Mouse (Mus musculus): Measurements from ENCODE around the gene Arid5b. TPM values are rescaled to one million over a fixed set of nuclear protein-coding genes. Genes with fewer than 3 reads are reported as not detected.

Gene Arid5b
- polyA plus RNA-seq, 1 experiment: not detected

- no peak for TF ChIP-seq GATA1 (IDR thresholded peaks at IDR 0.05; ENCODE audit: low read length)
Observed at GRCm38 (mm10) chr10:68097821-68098675, 180.5 kb downstream of the Arid5b start.

- no peak for TF ChIP-seq GATA1 (IDR thresholded peaks at IDR 0.05; ENCODE audit: low read length)
Observed at GRCm38 (mm10) chr10:68096395-68096794, 182.1 kb downstream of the Arid5b start.

GRCm38 (mm10) chr10:68095136-68095535 lies 183.4 kb downstream of the Arid5b start:
- no peak for TF ChIP-seq GATA1 (IDR thresholded peaks at IDR 0.05; ENCODE audit: low read length)

GRCm38 (mm10) chr10:68093496-68093895 lies 185.0 kb downstream of the Arid5b start:
- TF ChIP-seq GATA1 (IDR thresholded peaks at IDR 0.05; ENCODE audit: low read length): no peak

- no peak for TF ChIP-seq GATA1 (IDR thresholded peaks at IDR 0.05; ENCODE audit: low read length)
Observed at GRCm38 (mm10) chr10:68091840-68092239, 186.7 kb downstream of the Arid5b start.

- no peak for TF ChIP-seq GATA1 (IDR thresholded peaks at IDR 0.05; ENCODE audit: low read length)
Observed at GRCm38 (mm10) chr10:68091011-68091410, 187.5 kb downstream of the Arid5b start.

GRCm38 (mm10) chr10:68090544-68090943 lies 188.0 kb downstream of the Arid5b start:
- TF ChIP-seq GATA1 (IDR thresholded peaks at IDR 0.05; ENCODE audit: low read length): no peak

GRCm38 (mm10) chr10:68090197-68090535 lies 188.4 kb downstream of the Arid5b start:
- no peak for TF ChIP-seq GATA1 (IDR thresholded peaks at IDR 0.05; ENCODE audit: low read length)

GRCm38 (mm10) chr10:68089435-68090196 lies 188.9 kb downstream of the Arid5b start:
- no peak for TF ChIP-seq GATA1 (IDR thresholded peaks at IDR 0.05; ENCODE audit: low read length)

GRCm38 (mm10) chr10:68087722-68088121 lies 190.8 kb downstream of the Arid5b start:
- no peak for TF ChIP-seq GATA1 (IDR thresholded peaks at IDR 0.05; ENCODE audit: low read length)

GRCm38 (mm10) chr10:68086973-68087372 lies 191.6 kb downstream of the Arid5b start:
- TF ChIP-seq GATA1 (IDR thresholded peaks at IDR 0.05; ENCODE audit: low read length): no peak

GRCm38 (mm10) chr10:68085574-68085973 lies 193.0 kb downstream of the Arid5b start:
- TF ChIP-seq GATA1 (IDR thresholded peaks at IDR 0.05; ENCODE audit: low read length): no peak

- no peak for TF ChIP-seq GATA1 (IDR thresholded peaks at IDR 0.05; ENCODE audit: low read length)
Observed at GRCm38 (mm10) chr10:68081712-68082111, 196.8 kb downstream of the Arid5b start.

GRCm38 (mm10) chr10:68079910-68080670 lies 198.4 kb downstream of the Arid5b start:
- no peak for TF ChIP-seq GATA1 (IDR thresholded peaks at IDR 0.05; ENCODE audit: low read length)

- no peak for TF ChIP-seq GATA1 (IDR thresholded peaks at IDR 0.05; ENCODE audit: low read length)
Observed at GRCm38 (mm10) chr10:68078708-68079107, 199.8 kb downstream of the Arid5b start.

- TF ChIP-seq GATA1 (IDR thresholded peaks at IDR 0.05; ENCODE audit: low read length): no peak
Observed at GRCm38 (mm10) chr10:68075181-68075580, 203.4 kb downstream of the Arid5b start.
